Mouse (Mus musculus): Measurements from ENCODE around the gene 1500009C09Rik. TPM values are rescaled to one million over a fixed set of nuclear protein-coding genes. Genes with fewer than 3 reads are reported as not detected.

Gene 1500009C09Rik
- polyA plus RNA-seq, 1 experiment, result 182 TPM

- DNase-seq (ENCODE audit: extremely low spot score in 1 of 2, low spot score in 1 of 2), result no peak
Observed at GRCm38 (mm10) chr15:82218778-82219666, 33.2 kb upstream of the 1500009C09Rik start.

GRCm38 (mm10) chr15:82220003-82220675 lies 32.1 kb upstream of the 1500009C09Rik start:
- DNase-seq (ENCODE audit: extremely low spot score in 1 of 2, low spot score in 1 of 2), result no peak

- DNase-seq (ENCODE audit: extremely low spot score in 1 of 2, low spot score in 1 of 2), result no peak
Observed at GRCm38 (mm10) chr15:82221104-82221860, 30.9 kb upstream of the 1500009C09Rik start.

GRCm38 (mm10) chr15:82223251-82223650 lies 28.9 kb upstream of the 1500009C09Rik start:
- no peak for DNase-seq (ENCODE audit: extremely low spot score in 1 of 2, low spot score in 1 of 2)

- no peak for DNase-seq (ENCODE audit: extremely low spot score in 1 of 2, low spot score in 1 of 2)
Observed at GRCm38 (mm10) chr15:82223657-82224601, 28.3 kb upstream of the 1500009C09Rik start, which contains the start of gene Tnfrsf13c. TSS of gene Tnfrsf13c (minus strand) at chr15:82224369.

GRCm38 (mm10) chr15:82224602-82225215 lies 27.5 kb upstream of the 1500009C09Rik start:
- DNase-seq (ENCODE audit: extremely low spot score in 1 of 2, low spot score in 1 of 2), result no peak

GRCm38 (mm10) chr15:82225769-82226168 lies 26.4 kb upstream of the 1500009C09Rik start:
- no peak for DNase-seq (ENCODE audit: extremely low spot score in 1 of 2, low spot score in 1 of 2)

GRCm38 (mm10) chr15:82229542-82230045 lies 22.6 kb upstream of the 1500009C09Rik start:
- no peak for DNase-seq (ENCODE audit: extremely low spot score in 1 of 2, low spot score in 1 of 2)

- no peak for DNase-seq (ENCODE audit: extremely low spot score in 1 of 2, low spot score in 1 of 2)
Observed at GRCm38 (mm10) chr15:82230098-82230611, 22.0 kb upstream of the 1500009C09Rik start.

- DNase-seq (ENCODE audit: extremely low spot score in 1 of 2, low spot score in 1 of 2), result no peak
Observed at GRCm38 (mm10) chr15:82231100-82231499, 21.1 kb upstream of the 1500009C09Rik start.

GRCm38 (mm10) chr15:82231591-82232378 lies 20.4 kb upstream of the 1500009C09Rik start:
- peak in 1 of 2 experiments; percentile 39 for DNase-seq (ENCODE audit: extremely low spot score in 1 of 2, low spot score in 1 of 2)

- no peak for DNase-seq (ENCODE audit: extremely low spot score in 1 of 2, low spot score in 1 of 2)
Observed at GRCm38 (mm10) chr15:82232651-82233050, 19.5 kb upstream of the 1500009C09Rik start.

- DNase-seq (ENCODE audit: extremely low spot score in 1 of 2, low spot score in 1 of 2), result no peak
Observed at GRCm38 (mm10) chr15:82235661-82236060, 16.5 kb upstream of the 1500009C09Rik start.

GRCm38 (mm10) chr15:82236565-82236964 lies 15.6 kb upstream of the 1500009C09Rik start:
- DNase-seq (ENCODE audit: extremely low spot score in 1 of 2, low spot score in 1 of 2), result peak; percentile 62 to 94

GRCm38 (mm10) chr15:82243311-82243710 lies 8.9 kb upstream of the 1500009C09Rik start:
- DNase-seq (ENCODE audit: extremely low spot score in 1 of 2, low spot score in 1 of 2), result no peak

GRCm38 (mm10) chr15:82243742-82244114 lies 8.5 kb upstream of the 1500009C09Rik start:
- DNase-seq (ENCODE audit: extremely low spot score in 1 of 2, low spot score in 1 of 2), result peak in 1 of 2 experiments; percentile 34

- peak; percentile 79 to 94 for DNase-seq (ENCODE audit: extremely low spot score in 1 of 2, low spot score in 1 of 2)
Observed at GRCm38 (mm10) chr15:82244115-82244804, 7.9 kb upstream of the 1500009C09Rik start, which contains the start of gene Cenpm. TSS of gene Cenpm (minus strand) at chr15:82244748.
